Mouse (Mus musculus) liver, adult 2 months (tissue): ENCODE data around the gene Flt3. TPM values are rescaled to one million over a fixed set of nuclear protein-coding genes. Genes with fewer than 3 reads are reported as not detected.

Experiments
- DNase-seq: peaks from one replicate; pipeline ENCODE4 v3.0.0-alpha.2; 2011; ENCODE audit warnings: low read depth, low spot score; ENCODE audit errors: extremely low read depth
- H3K27ac ChIP-seq: fragments of 200-500 bp; replicated peaks from 2 replicates; pipeline ENCODE4 v1.5.1; 2012; ENCODE audit warnings: low read depth, mild to moderate bottlenecking, control low read depth, inconsistent platforms, low read length; ENCODE audit not compliant: insufficient read depth
- H3K27me3 ChIP-seq: fragments of 200-500 bp; 2 replicates; pipeline ENCODE4 v1.6.1; 2012; ENCODE audit warnings: mild to moderate bottlenecking, moderate library complexity, low read length, inconsistent platforms; ENCODE audit not compliant: control insufficient read depth, insufficient read depth
- H3K36me3 ChIP-seq: fragments of 200-500 bp; 2 replicates; pipeline ENCODE4 v1.6.1; 2012; ENCODE audit warnings: low read length, inconsistent platforms; ENCODE audit not compliant: control insufficient read depth, insufficient read depth
- H3K4me1 ChIP-seq: fragments of 200-500 bp; 2 replicates; pipeline ENCODE4 v1.6.1; 2011; ENCODE audit warnings: low read length; ENCODE audit not compliant: control insufficient read depth, insufficient read depth
- H3K4me3 ChIP-seq: fragments of 200-500 bp; 2 replicates; pipeline ENCODE4 v1.5.1; 2011; ENCODE audit warnings: low read depth, mild to moderate bottlenecking, control low read depth, low read length, moderate library complexity; ENCODE audit not compliant: insufficient read depth
- H3K79me2 ChIP-seq: fragments of 200-500 bp; 2 replicates; pipeline ENCODE4 v1.6.1; 2012; ENCODE audit warnings: inconsistent platforms, mild to moderate bottlenecking, low read length, moderate library complexity; ENCODE audit not compliant: control insufficient read depth, insufficient read depth
- H3K9ac ChIP-seq: fragments of 200-500 bp; 2 replicates; pipeline ENCODE4 v1.6.1; 2012; ENCODE audit warnings: low read depth, mild to moderate bottlenecking, control low read depth, inconsistent platforms, low read length
- CTCF ChIP-seq: fragments of 200-500 bp; IDR thresholded peaks from 2 replicates; pipeline ENCODE4 v1.5.1; 2011; ENCODE audit warnings: low read depth, low read length, control low read depth
- POLR2A ChIP-seq: fragments of 200-500 bp; IDR thresholded peaks from 2 replicates; pipeline ENCODE4 v1.6.1; 2011; ENCODE audit warnings: low read length, control low read depth; ENCODE audit not compliant: insufficient read depth; ENCODE audit errors: extremely low read depth
- WGBS: fragments of 180-500 bp; shearing (Covaris S2); methylation state at CpG from one replicate; pipeline ENCODE4 v1.1.7; 2018; 5-methylcytosine and 5-hydroxymethylcytosine counted together
- polyA plus RNA-seq: library from polyadenylated mRNA; depleted of rRNA; stranded (reverse); fragments of >200 nt; gene quantifications from 2 replicates; pipeline ENCODE4 v1.2.3, GENCODE M21; 2012
- total RNA-seq: library from RNA; depleted of rRNA; stranded (reverse); fragments of >200 nt; gene quantifications from 2 replicates; pipeline ENCODE4 v1.2.3, GENCODE M21; 2014

Flt3 gene
- total and polyA plus RNA-seq, 2 experiments = 0.16 to 0.18 TPM

DNA sequence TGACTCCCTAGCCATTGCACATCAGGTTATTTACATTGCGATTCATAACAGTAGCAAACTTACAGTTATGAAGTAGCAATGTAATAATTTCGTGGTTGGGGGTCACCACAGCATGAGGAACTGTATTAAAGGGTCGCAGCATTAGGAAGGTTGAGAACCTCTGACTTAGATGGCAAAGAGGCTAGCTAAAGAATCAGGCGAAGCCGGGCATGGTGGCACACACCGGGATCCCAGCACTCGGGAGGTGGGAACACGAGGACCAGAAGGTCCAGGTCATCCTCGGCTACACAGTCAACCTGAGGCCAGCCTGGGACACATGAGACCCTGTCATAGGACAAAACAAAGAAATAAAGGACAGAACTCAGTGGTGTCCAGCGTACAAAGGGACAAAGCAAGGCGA, 70.3 kb downstream of the Flt3 start:
- no peaks in the 10 kb centered on the region for H3K4me1 ChIP-seq
- no peak overlapping the region for H3K27ac ChIP-seq
- H3K27me3 ChIP-seq = no peaks in the 10 kb centered on the region
- no peak overlapping the region for H3K9ac ChIP-seq
- H3K79me2 ChIP-seq = no peaks in the 10 kb centered on the region
- 77% methylated on average over 11 of the region's 11 CpGs for WGBS
- no peak for TF ChIP-seq CTCF
- no peak for TF ChIP-seq POLR2A
- no peaks in the 10 kb centered on the region for H3K36me3 ChIP-seq
- no peak overlapping the region for H3K4me3 ChIP-seq
- DNase-seq = no peak

DNA sequence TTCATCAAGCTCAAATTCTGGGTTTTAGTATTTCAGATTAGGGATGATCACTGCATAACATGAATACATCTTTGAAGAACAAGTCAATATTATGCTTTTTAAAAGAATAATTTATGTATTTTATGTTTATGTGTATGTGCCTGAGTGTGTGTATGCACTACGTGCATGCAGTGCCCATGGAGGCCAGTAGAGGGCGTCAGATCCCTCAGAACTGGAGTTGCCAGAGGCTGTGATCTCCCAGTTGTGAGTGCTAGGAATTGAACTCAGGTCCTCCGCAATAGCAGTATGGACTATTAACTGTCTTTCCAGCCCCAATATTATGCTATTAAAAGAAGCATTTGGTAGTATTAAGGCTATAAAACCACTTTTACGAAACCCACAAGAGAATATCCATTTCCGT, 72.7 kb downstream of the Flt3 start:
- peak; percentile 15; the same call in 1 of the 2 replicates for TF ChIP-seq CTCF
- TF ChIP-seq POLR2A = no peak

GRCm38 (mm10) chr5:147325931-147326330, 74.4 kb downstream of the Flt3 start:
- TF ChIP-seq POLR2A (no peak), CTCF (no peak)
- 66% methylated on average over 11 of the region's 11 CpGs for WGBS
- Histone ChIP-seq H3K36me3 (no peaks in the 10 kb centered on the region), H3K4me1 (no peaks in the 10 kb centered on the region), H3K27ac (no peak overlapping the region), H3K9ac (no peak overlapping the region), H3K27me3 (no peaks in the 10 kb centered on the region), H3K79me2 (no peaks in the 10 kb centered on the region), H3K4me3 (no peak overlapping the region)
- no peak for DNase-seq

More for the DNA sequence above, 72.7 kb downstream of the Flt3 start:
- no peaks in the 10 kb centered on the region for H3K36me3 ChIP-seq
- no peaks in the 10 kb centered on the region for H3K79me2 ChIP-seq
- WGBS = 88% methylated on average over 5 of the region's 5 CpGs
- no peaks in the 10 kb centered on the region for H3K27me3 ChIP-seq
- DNase-seq = no peak
- H3K4me1 ChIP-seq = no peaks in the 10 kb centered on the region
- no peak overlapping the region for H3K27ac ChIP-seq
- no peak overlapping the region for H3K4me3 ChIP-seq
- H3K9ac ChIP-seq = no peak overlapping the region

- Histone ChIP-seq H3K27ac (peak overlapping the region; percentile 92), H3K27me3 (no peaks in the 10 kb centered on the region), H3K9ac (peak overlapping the region; percentile 69), H3K36me3 (no peaks in the 10 kb centered on the region), H3K4me3 (peak overlapping the region; percentile 45), H3K4me1 (peaks cover 10% of the 10 kb centered on the region), H3K79me2 (peaks cover 5% of the 10 kb centered on the region; the same call in 1 of the 2 replicates)
- 4% methylated on average over 17 of the region's 17 CpGs for WGBS
- peak; percentile 76 for DNase-seq
- TF ChIP-seq POLR2A (no peak), CTCF (peak; percentile 72)
Measured at GRCm38 (mm10) chr5:147323237-147323917, 76.9 kb downstream of the Flt3 start.

DNA sequence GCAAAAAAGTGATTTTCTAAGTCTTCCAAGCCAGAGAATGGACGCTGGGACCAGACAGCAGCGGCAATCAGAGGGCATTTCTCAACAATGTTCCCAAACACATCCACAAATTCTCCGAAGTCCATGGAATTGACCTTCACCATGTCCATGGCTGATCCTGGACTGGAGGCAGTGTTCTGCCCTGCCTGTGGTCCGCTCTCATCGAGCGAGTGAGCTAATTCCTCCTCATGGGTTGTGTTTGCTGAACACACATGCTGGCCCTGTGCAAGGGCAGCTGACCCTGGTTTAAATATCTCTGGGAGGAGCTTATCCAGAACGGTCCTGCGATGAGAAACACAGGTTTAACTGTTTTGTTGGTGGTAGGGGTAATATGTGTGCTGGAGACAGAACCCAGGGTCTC, 78.1 kb downstream of the Flt3 start, which contains the start of gene Urad:
Gene Urad, minus strand, starts transcription at position 258 of the 400 bp plus-strand sequence.
- H3K27me3 ChIP-seq = no peaks in the 10 kb centered on the region
- no peaks in the 10 kb centered on the region for H3K36me3 ChIP-seq
- WGBS = 17% methylated on average over 8 of the region's 8 CpGs
- peak; percentile 97 for DNase-seq
- H3K9ac ChIP-seq = peak within 1 kb of the TSS; percentile 84
- H3K4me3 ChIP-seq = peak within 1 kb of the TSS; percentile 70
- peaks cover 5% of the 10 kb centered on the region; the same call in 1 of the 2 replicates for H3K79me2 ChIP-seq
- peaks cover 12% of the 10 kb centered on the region for H3K4me1 ChIP-seq
- TF ChIP-seq CTCF (no peak), POLR2A (peak; percentile 81)
- peak within 1 kb of the TSS; percentile 94 for H3K27ac ChIP-seq

DNA sequence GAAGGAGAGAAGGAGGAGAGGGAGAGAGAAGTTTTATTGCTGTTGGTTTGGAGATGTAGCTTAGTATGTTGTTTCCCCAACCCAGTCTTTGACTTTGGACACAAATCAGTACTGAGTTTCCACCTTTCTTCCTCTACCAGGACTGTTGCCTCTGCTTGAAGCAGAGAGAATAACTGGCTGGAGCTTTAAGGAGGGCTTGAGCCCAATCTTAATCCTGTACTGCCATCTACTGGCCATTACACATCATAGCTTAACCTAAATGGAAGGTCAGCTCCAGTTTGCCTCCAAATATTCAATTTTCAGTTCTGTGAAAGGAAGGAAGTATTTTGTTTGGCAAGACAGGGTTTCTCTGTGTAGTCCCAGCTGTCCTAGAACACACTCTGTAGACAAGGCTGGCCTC, 80.6 kb downstream of the Flt3 start:
- Histone ChIP-seq H3K36me3 (peaks cover 7% of the 10 kb centered on the region; the same call in 1 of the 2 replicates), H3K4me1 (peaks cover 12% of the 10 kb centered on the region), H3K27ac (peak overlapping the region; percentile 68), H3K4me3 (peak overlapping the region; percentile 1), H3K79me2 (peaks cover 5% of the 10 kb centered on the region; the same call in 1 of the 2 replicates), H3K27me3 (no peaks in the 10 kb centered on the region), H3K9ac (peak overlapping the region; percentile 43; the same call in 1 of the 2 replicates)
- no peak for TF ChIP-seq POLR2A
- TF ChIP-seq CTCF = peak; percentile 27
- peak; percentile 75 for DNase-seq
